Mouse (Mus musculus) cerebellum, adult 9-10 months (tissue): Measurements from ENCODE around the gene Yrdc.

ENCODE experiments used
- DNase-seq: peaks from one replicate; pipeline ENCODE4 v3.0.0; 2022

The Yrdc gene

DNA sequence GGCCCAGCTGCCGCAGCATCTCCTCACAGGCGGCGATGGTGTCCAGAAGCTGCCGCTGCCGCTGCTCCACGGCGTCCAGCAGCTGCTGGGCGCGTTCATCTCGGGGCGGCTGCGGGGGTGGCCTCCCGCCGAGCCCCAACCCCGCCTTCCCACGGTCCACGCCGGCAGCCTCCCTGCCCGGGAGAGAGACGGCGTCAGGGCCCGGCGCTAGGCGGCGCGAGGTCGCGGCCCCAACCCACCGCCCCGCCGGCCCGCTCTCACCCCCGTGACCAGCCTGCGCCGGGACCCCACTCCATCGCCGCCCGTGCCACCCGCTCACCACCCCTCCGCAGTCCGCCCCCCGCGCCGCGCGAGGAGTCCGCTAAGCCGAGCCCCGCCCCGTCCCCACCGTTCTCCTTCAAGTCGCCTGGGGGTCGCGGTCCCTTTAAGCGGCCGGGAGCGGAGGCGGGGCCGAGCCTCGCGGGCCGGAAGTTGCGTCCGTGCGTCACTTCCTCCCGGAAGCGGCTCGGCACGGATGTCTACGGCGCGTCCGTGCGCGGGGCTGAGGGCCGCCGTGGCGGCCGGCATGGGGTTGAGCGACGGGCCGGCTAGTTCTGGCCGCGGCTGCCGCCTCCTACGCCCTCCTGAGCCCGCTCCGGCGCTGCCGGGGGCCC, at the start of gene Yrdc:
Gene Yrdc (plus strand): TSS at position 419 of the 653 bp plus-strand sequence.
- DNase-seq = peak; percentile 92

GRCm38 (mm10) chr4:124801552-124802308, 48.7 kb upstream of the Yrdc start, which contains the start of gene Mtf1:
TSS of gene Mtf1 (plus strand) at chr4:124802104.
- peak; percentile 91 for DNase-seq

- DNase-seq = peak; percentile 95
These were observed 47.9 kb upstream of the Yrdc start for GRCm38 (mm10) chr4:124802309-124803260.

DNA sequence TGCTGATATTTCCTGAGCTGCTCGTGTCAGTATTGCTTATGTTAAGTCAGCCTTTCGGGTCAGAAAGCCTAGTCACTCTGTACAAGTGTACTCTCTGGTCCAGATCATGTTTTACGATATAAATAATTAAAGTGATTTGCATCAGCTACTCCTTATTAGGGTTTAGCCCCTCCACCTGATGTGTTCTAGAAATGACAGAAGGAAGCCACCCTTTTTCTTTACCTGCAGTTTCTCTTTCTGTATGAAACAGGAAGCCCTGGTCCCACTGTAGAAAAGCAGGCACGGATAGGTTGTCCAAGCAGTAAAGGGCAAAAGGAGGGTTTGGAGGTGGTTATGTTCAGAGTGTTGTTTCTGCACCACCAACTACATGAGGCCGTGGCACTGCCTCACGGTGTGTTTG, 47.1 kb upstream of the Yrdc start:
- no peak for DNase-seq

DNA sequence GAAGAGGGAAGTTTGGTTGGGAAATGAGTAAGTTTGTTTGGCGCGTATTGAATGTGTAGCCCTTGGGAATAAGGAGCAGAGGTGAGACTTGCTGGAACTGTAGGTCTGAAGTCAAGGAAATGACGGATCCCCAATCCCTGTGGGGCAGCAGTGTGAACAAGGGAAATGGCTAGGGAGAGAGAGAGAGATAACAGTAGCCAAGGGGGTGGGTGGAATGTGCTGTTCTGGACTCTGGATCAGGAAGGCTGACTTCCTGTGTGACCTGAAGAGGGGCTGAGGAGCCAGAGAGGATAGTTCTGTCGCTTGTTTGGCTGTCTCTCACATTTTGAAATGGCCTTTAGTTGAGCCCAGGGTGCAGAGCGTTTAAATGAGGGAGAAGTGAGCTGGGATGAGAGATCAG, 42.0 kb upstream of the Yrdc start:
- DNase-seq = no peak

- no peak for DNase-seq
These were observed 41.2 kb upstream of the Yrdc start for GRCm38 (mm10) chr4:124809136-124809883.

DNA sequence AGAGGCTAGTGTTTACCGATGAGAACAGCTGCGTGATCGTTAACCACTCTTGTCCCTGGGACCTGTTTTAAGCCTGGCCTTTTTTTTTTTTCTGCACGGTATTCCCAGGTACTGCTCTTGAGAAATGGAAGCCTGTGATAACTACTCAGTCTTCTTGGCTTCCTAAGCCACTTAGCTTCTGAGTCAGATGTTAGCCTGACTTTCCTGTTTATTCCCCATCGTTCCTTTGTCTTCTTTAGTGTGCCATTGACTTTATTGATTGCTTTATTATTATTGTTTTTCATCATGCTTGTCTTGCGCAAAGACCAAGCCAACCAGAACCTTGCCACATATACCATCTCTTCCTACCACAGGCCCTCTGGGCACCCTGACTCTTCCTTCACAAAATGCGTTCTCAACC, 40.4 kb upstream of the Yrdc start:
- DNase-seq = no peak

GRCm38 (mm10) chr4:124811347-124811975, 39.0 kb upstream of the Yrdc start:
- no peak for DNase-seq

DNA sequence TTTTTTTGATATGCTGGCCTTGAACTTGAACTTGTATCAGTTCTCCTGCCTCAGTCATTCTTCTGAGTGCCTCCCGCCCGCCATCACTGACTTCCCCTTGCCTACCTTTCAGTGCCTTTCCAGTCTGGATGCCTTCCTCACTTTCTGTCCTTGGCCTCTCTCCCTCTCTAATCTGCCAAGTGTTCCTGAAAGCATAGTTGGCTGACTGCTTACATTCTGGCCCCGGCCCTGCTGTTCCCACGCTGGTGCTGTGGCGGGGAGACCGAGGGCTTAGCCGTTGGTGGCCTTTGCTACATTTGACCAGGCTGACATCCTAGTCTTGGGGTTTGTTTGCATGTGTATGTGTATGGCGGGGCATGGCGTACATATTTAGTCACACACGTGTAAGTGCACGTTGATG, 34.6 kb upstream of the Yrdc start:
- DNase-seq = peak; percentile 68

DNA sequence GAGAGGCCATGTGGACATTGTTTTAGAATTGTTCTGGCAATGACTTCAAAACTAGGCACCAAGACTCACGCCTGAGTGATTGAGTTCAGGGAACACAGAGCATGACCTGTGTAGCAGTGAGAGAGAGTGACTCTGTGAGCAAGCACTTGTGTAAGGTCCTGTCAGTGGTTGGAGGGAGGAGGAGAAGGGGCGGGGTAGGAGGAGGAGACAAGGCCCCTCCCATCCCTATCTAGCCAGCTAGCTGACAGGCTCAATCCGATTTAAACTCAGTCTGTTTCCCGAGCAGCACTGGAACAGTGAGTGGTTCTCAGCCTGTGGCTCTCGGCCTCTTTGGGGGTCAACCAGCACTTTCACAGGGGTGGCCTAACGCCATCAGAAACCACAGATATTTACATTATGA, 32.7 kb upstream of the Yrdc start:
- DNase-seq = no peak

- DNase-seq = no peak
These were observed 31.6 kb upstream of the Yrdc start for GRCm38 (mm10) chr4:124818832-124819231.

DNA sequence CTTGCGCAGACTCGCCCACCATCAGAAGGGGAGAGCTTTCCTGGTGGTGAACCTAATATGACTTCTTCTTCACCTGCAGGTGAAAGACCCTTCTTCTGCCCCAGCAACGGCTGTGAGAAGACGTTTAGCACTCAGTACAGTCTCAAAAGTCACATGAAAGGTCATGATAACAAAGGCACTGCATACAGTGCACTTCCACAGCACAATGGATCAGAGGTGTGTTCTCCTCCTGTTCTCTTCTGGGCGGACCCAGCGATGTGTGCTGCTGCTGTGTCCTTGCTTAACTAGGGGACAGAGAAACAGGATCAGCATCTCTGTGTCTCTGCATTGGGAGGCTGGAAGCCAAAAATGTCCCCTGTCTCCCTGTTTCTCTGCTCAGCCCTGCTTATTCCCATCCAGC, 25.5 kb upstream of the Yrdc start:
- no peak for DNase-seq

GRCm38 (mm10) chr4:124825371-124825965, 25.0 kb upstream of the Yrdc start:
- DNase-seq = no peak

- DNase-seq = no peak
These were observed 20.8 kb upstream of the Yrdc start for GRCm38 (mm10) chr4:124829671-124830070.

DNA sequence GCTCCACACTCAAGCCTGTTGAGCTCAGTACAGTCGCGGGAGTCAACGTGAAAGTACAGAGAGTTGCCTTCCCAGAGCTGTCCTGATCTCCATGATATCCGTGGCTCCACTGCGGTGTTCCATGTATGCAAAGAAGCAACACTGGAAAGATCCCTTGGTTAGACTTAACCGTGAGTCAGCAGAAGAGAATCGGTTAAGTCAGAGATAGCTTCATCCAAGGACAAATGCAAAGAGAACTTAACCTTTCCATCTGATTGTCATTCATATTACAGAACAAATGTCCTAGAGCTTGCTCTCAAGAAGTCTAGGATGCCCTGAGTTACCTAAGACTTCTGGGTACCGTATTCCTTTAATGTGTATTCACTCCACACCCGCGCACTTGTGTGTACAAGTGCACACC, 17.7 kb upstream of the Yrdc start:
- DNase-seq = no peak

- peak; percentile 13 for DNase-seq
These were observed 12.3 kb upstream of the Yrdc start for GRCm38 (mm10) chr4:124838035-124838700.

- peak; percentile 6 for DNase-seq
These were observed 9.5 kb upstream of the Yrdc start for GRCm38 (mm10) chr4:124840998-124841397.

DNA sequence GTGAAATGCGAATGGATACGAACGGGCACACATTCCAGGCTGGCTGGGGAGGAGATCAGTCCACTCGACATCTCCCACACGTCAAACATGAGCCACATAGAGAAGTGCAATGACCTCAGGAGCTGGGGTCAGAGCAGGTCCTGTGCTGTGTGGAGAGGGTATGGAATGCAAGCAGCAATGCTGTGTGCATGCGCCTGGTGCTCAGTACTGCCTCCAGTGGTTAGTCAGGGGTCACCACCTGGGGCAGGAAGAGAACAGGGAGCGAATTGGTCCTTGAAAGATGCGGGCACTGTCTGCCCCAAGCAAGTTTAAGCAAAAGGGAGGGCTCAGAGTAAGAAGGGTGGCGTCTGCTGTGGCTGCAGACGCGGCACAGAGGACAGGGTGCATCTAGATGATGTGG, 7.0 kb upstream of the Yrdc start:
- no peak for DNase-seq

DNA sequence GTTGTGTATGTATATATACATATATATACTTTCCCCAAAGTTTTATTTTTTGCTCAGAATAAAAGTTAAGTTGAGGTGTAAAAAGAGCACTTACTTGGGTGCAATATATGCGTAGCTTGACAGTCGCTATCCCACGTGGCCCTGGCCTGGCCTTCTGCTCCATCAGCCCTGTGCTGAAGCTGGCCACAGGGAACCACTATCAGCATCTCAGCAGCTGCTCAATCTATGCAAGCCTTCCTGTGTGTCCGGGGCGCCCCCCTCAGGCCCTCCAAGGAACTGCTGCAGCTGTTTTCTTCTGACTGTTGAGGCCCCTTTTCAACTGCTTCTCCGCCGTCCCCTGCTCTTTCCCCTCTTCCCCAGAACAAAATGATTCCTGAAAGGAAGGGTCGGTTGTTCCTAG, 2.9 kb upstream of the Yrdc start:
- peak; percentile 91 for DNase-seq

- peak; percentile 78 for DNase-seq
These were observed 733 bp upstream of the Yrdc start for GRCm38 (mm10) chr4:124849631-124850260.
